Mouse (Mus musculus) hindbrain, embryonic 16.5 days (tissue): ENCODE data around the gene Krtap3-1. TPM values are rescaled to one million over a fixed set of nuclear protein-coding genes. Genes with fewer than 3 reads are reported as not detected.

Source experiments
- ATAC-seq: fragments of 200-750 bp; cut with Nextera tagmentation; 2 replicates; pipeline ENCODE4 v1.8.0; 2017; ENCODE audit warnings: moderate TSS enrichment, moderate library complexity
- H3K27ac ChIP-seq: fragments of 300-500 bp; sonication (generic); 2 replicates; pipeline ENCODE4 v1.5.1; 2014; ENCODE audit warnings: low read depth, mild to moderate bottlenecking, control low read depth, low read length, moderate library complexity
- H3K27me3 ChIP-seq: fragments of 300-500 bp; sonication (generic); replicated peaks from 2 replicates; pipeline ENCODE4 v1.6.1; 2014; ENCODE audit warnings: low read length; ENCODE audit not compliant: control insufficient read depth, insufficient read depth
- H3K36me3 ChIP-seq: fragments of 300-500 bp; sonication (generic); 2 replicates; pipeline ENCODE4 v1.6.1; 2014; ENCODE audit warnings: mild to moderate bottlenecking, low read length, moderate library complexity, mixed read lengths; ENCODE audit not compliant: control insufficient read depth, insufficient read depth
- H3K4me1 ChIP-seq: fragments of 300-500 bp; sonication (generic); 2 replicates; pipeline ENCODE4 v1.6.1; 2014; ENCODE audit warnings: low read depth, low read length; ENCODE audit not compliant: control insufficient read depth, insufficient read depth
- H3K4me2 ChIP-seq: fragments of 300-500 bp; sonication (generic); 2 replicates; pipeline ENCODE4 v1.6.1; 2014; ENCODE audit warnings: mild to moderate bottlenecking, low read length, control low read depth, moderate library complexity
- H3K4me3 ChIP-seq: fragments of 300-500 bp; sonication (generic); 2 replicates; pipeline ENCODE4 v1.5.1; 2014; ENCODE audit warnings: mild to moderate bottlenecking, low read length, control low read depth, moderate library complexity
- H3K9ac ChIP-seq: fragments of 300-500 bp; sonication (generic); 2 replicates; pipeline ENCODE4 v1.6.1; 2014; ENCODE audit warnings: low read depth, mild to moderate bottlenecking, control low read depth, low read length, moderate library complexity
- H3K9me3 ChIP-seq: fragments of 300-500 bp; sonication (generic); 2 replicates; pipeline ENCODE4 v1.6.1; 2014; ENCODE audit warnings: mild to moderate bottlenecking, low read length, moderate library complexity; ENCODE audit not compliant: control insufficient read depth
- WGBS: fragments of 180-500 bp; shearing (Covaris S2); extraction: QIAGEN DNeasy Blood & Tissue Kit; methylation state at CpG from one replicate; pipeline ENCODE4 v1.1.7; 2014; 5-methylcytosine and 5-hydroxymethylcytosine counted together
- polyA plus RNA-seq: library from polyadenylated mRNA; unstranded; fragments of >200 nt; fragmentation: Nextera tagmentation; extraction: Ambion mirVana; gene quantifications from 2 replicates; pipeline ENCODE4 v1.2.1, GENCODE M21; 2015

The Krtap3-1 gene
- polyA plus RNA-seq, 1 experiment from 2014 or later, result not detected

GRCm38 (mm10) chr11:99556195-99556594 is 10.2 kb downstream of the Krtap3-1 start:
- WGBS, result 92% methylated on average over 2 of the region's 2 CpGs
- H3K4me1 ChIP-seq, result no peaks in the 10 kb centered on the region
- H3K4me2 ChIP-seq, result no peak overlapping the region
- no peak for ATAC-seq
- H3K27me3 ChIP-seq, result no peaks in the 10 kb centered on the region
- H3K27ac ChIP-seq, result no peak overlapping the region
- no peaks in the 10 kb centered on the region for H3K36me3 ChIP-seq
- H3K9ac ChIP-seq, result no peak overlapping the region
- no peak overlapping the region for H3K4me3 ChIP-seq
- no peaks in the 10 kb centered on the region for H3K9me3 ChIP-seq

DNA sequence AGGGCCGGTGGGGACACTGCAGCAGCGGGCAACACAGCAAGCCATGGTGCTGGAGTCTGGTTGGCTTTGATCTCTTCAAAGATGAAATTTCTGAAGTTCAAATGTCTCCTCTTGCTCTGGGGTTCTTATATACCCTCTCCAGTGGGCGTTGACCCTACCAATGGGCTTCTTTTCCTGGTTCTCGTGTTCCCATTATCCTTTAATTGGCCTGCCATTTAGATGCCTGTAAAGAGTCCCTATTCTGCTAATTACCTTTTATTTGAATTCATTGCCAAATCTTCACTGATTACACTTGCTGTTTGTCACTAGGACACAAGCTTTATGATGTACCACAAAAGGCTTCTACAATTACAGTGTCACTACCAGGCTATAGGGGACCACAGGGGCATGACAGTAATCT is 15.7 kb downstream of the Krtap3-1 start, which contains the start of gene Krtap3-3:
TSS of gene Krtap3-3 (minus strand) at position 101 of the 400 bp plus-strand sequence.
- Histone ChIP-seq H3K4me3 (no peak within 1 kb of the TSS), H3K36me3 (no peaks in the 10 kb centered on the region), H3K4me2 (no peak within 1 kb of the TSS), H3K9me3 (no peaks in the 10 kb centered on the region), H3K27me3 (no peaks in the 10 kb centered on the region), H3K27ac (no peak within 1 kb of the TSS), H3K9ac (no peak within 1 kb of the TSS), H3K4me1 (no peaks in the 10 kb centered on the region)
- no peak for ATAC-seq
- 74% methylated on average over 4 of the region's 4 CpGs for WGBS

GRCm38 (mm10) chr11:99547892-99548291 is 18.5 kb downstream of the Krtap3-1 start:
- Histone ChIP-seq H3K9ac (no peak overlapping the region), H3K27me3 (no peaks in the 10 kb centered on the region), H3K27ac (no peak overlapping the region), H3K4me1 (no peaks in the 10 kb centered on the region), H3K36me3 (no peaks in the 10 kb centered on the region), H3K4me3 (no peak overlapping the region), H3K4me2 (no peak overlapping the region), H3K9me3 (no peaks in the 10 kb centered on the region)
- no peak for ATAC-seq

- 40% methylated on average over 9 of the region's 9 CpGs for WGBS
- peak; percentile 77 for ATAC-seq
- Histone ChIP-seq H3K4me2 (peak overlapping the region; percentile 18; the same call in 1 of the 2 replicates), H3K4me3 (no peak overlapping the region), H3K4me1 (peaks cover 4% of the 10 kb centered on the region; the same call in 1 of the 2 replicates), H3K9me3 (no peaks in the 10 kb centered on the region), H3K27ac (no peak overlapping the region), H3K36me3 (no peaks in the 10 kb centered on the region), H3K9ac (no peak overlapping the region), H3K27me3 (no peaks in the 10 kb centered on the region)
Observed at GRCm38 (mm10) chr11:99539721-99540120, 26.7 kb downstream of the Krtap3-1 start.

GRCm38 (mm10) chr11:99521288-99521860 is 45.1 kb downstream of the Krtap3-1 start, which contains the start of gene Krt39:
Gene Krt39, minus strand, starts transcription at chr11:99521338.
- 85% methylated on average over 13 of the region's 13 CpGs for WGBS
- H3K27me3 ChIP-seq, result no peaks in the 10 kb centered on the region

More at GRCm38 (mm10) chr11:99521288-99521860, 45.1 kb downstream of the Krtap3-1 start, which contains the start of gene Krt39:
- Histone ChIP-seq H3K27ac (no peak within 1 kb of the TSS), H3K9ac (no peak within 1 kb of the TSS), H3K9me3 (no peaks in the 10 kb centered on the region), H3K4me1 (no peaks in the 10 kb centered on the region), H3K4me3 (no peak within 1 kb of the TSS), H3K36me3 (no peaks in the 10 kb centered on the region), H3K4me2 (no peak within 1 kb of the TSS)
- no peak for ATAC-seq

Other genes starting within 250 kb of the Krtap3-1 start
- 0.67 and 1.4 TPM in 2 replicates for gene Krt25, start 243.7 kb downstream of the Krtap3-1 start, polyA plus RNA-seq
- gene Krt26, start 228.7 kb downstream of the Krtap3-1 start, polyA plus RNA-seq, result 0.37 and 0.41 TPM in 2 replicates
- 0.10 and 0.41 TPM in 2 replicates for gene Krt27, start 215.5 kb downstream of the Krtap3-1 start, polyA plus RNA-seq
- gene Krt28, start 191.7 kb downstream of the Krtap3-1 start, polyA plus RNA-seq, result 0.52 and 0.55 TPM in 2 replicates
- 22.8 and 27.5 TPM in 2 replicates for gene Krt10, start 177.3 kb downstream of the Krtap3-1 start, polyA plus RNA-seq
- gene Krt12, start 144.4 kb downstream of the Krtap3-1 start, polyA plus RNA-seq, result 0.19 TPM in 1 of 2 replicates, not detected in the other
- 0.10 and 0.19 TPM in 2 replicates for gene Krt20, start 128.5 kb downstream of the Krtap3-1 start, polyA plus RNA-seq
- gene Krt23, start 73.5 kb downstream of the Krtap3-1 start, polyA plus RNA-seq, result 0.19 and 0.22 TPM in 2 replicates
- gene Krt39, start 45.3 kb downstream of the Krtap3-1 start, polyA plus RNA-seq, result not detected in 2 replicates
- not detected in 2 replicates for gene Krt40, start 23.5 kb downstream of the Krtap3-1 start, polyA plus RNA-seq
- gene Krtap3-3, start 15.8 kb downstream of the Krtap3-1 start, polyA plus RNA-seq, result not detected in 2 replicates
- gene Krtap3-2, start 9.8 kb downstream of the Krtap3-1 start, polyA plus RNA-seq, result not detected in 2 replicates
- not detected in 2 replicates for gene Gm11939, start 7.2 kb downstream of the Krtap3-1 start, polyA plus RNA-seq
- gene Krtap1-5, start 14.4 kb upstream of the Krtap3-1 start, polyA plus RNA-seq, result not detected in 2 replicates
- not detected in 2 replicates for gene Krtap1-4, start 17.0 kb upstream of the Krtap3-1 start, polyA plus RNA-seq
- not detected in 2 replicates for gene Krtap1-3, start 24.7 kb upstream of the Krtap3-1 start, polyA plus RNA-seq
- not detected in 2 replicates for gene Krtap9-3, start 31.5 kb upstream of the Krtap3-1 start, polyA plus RNA-seq
- gene Gm11938, start 36.7 kb upstream of the Krtap3-1 start, polyA plus RNA-seq, result not detected in 2 replicates
- gene Gm11937, start 43.6 kb upstream of the Krtap3-1 start, polyA plus RNA-seq, result not detected in 2 replicates
- gene Krtap2-4, start 48.2 kb upstream of the Krtap3-1 start, polyA plus RNA-seq, result not detected in 2 replicates
- gene Gm11562, start 53.8 kb upstream of the Krtap3-1 start, polyA plus RNA-seq, result not detected in 2 replicates
- not detected in 2 replicates for gene Krtap4-1, start 61.6 kb upstream of the Krtap3-1 start, polyA plus RNA-seq
- gene Krtap4-2, start 68.5 kb upstream of the Krtap3-1 start, polyA plus RNA-seq, result not detected in 2 replicates
- not detected in 2 replicates for gene Krtap4-7, start 77.5 kb upstream of the Krtap3-1 start, polyA plus RNA-seq
- gene Gm11555, start 83.6 kb upstream of the Krtap3-1 start, polyA plus RNA-seq, result not detected in 2 replicates
- not detected in 2 replicates for gene Gm11563, start 92.3 kb upstream of the Krtap3-1 start, polyA plus RNA-seq
- gene Krtap4-6, start 99.3 kb upstream of the Krtap3-1 start, polyA plus RNA-seq, result not detected in 2 replicates
- gene Gm14190, start 124.1 kb upstream of the Krtap3-1 start, polyA plus RNA-seq, result not detected in 2 replicates
- gene Gm14180, start 167.7 kb upstream of the Krtap3-1 start, polyA plus RNA-seq, result not detected in 2 replicates
- not detected in 2 replicates for gene Gm11595, start 206.3 kb upstream of the Krtap3-1 start, polyA plus RNA-seq
- gene Krtap4-8, start 214.1 kb upstream of the Krtap3-1 start, polyA plus RNA-seq, result not detected in 2 replicates
- gene Krtap4-9, start 218.6 kb upstream of the Krtap3-1 start, polyA plus RNA-seq, result not detected in 2 replicates
- not detected in 2 replicates for gene Gm11596, start 226.8 kb upstream of the Krtap3-1 start, polyA plus RNA-seq
- not detected in 2 replicates for gene Gm11569, start 232.3 kb upstream of the Krtap3-1 start, polyA plus RNA-seq
- not detected in 2 replicates for gene Gm11554, start 237.8 kb upstream of the Krtap3-1 start, polyA plus RNA-seq
- gene Krtap4-13, start 243.3 kb upstream of the Krtap3-1 start, polyA plus RNA-seq, result not detected in 2 replicates
- gene Gm11564, start 249.0 kb upstream of the Krtap3-1 start, polyA plus RNA-seq, result not detected in 2 replicates